In genomic region chr7:124857106-124857505, GRCm38 (mm10) we compare ENCODE assay signal across 25 mouse cellular contexts.
DNase-seq lines count a peak whose midpoint lies in the region; ATAC-seq and TF ChIP-seq lines count a peak whose summit lies in the region.
"Had no signal": no experiment of that assay in that cellular context is flagged by ENCODE, and none has a peak within 500 bp of the region (broad histone marks: within the 10 kb centered on the region; RNA-seq: fewer than 3 reads in every experiment).

No protein-coding gene starts in this region.

- no peak for TF ChIP-seq POLR2A in brain, embryonic 14.5 days (IDR thresholded peaks at IDR 0.05; ENCODE audit: borderline replicate concordance, extremely low read depth, insufficient read depth, insufficient read length, poor library complexity, severe bottlenecking)

- no peak overlapping the region for H3K4me3 ChIP-seq in intestine, embryonic 14.5 days (ENCODE audit: low read depth, low read length)
- no peak overlapping the region for H3K4me3 ChIP-seq in intestine, embryonic 15.5 days (replicated peaks)
- H3K4me3 ChIP-seq: embryonic facial prominence, embryonic 12.5 days; erythroblast, embryonic 14.5 days; forebrain, embryonic 12.5 days; forebrain, embryonic 15.5 days; heart, adult 2 months; heart, embryonic 10.5 days; heart, embryonic 13.5 days; hindbrain, embryonic 12.5 days; hindbrain, embryonic 15.5 days had no signal

- H3K4me1 ChIP-seq in intestine, embryonic 14.5 days (replicated peaks; ENCODE audit: control insufficient read depth, insufficient read depth, low read length), result no peaks in the 10 kb centered on the region
- H3K4me1 ChIP-seq in intestine, embryonic 15.5 days (replicated peaks), result no peaks in the 10 kb centered on the region
- H3K4me1 ChIP-seq: embryonic facial prominence, embryonic 12.5 days; forebrain, embryonic 12.5 days; forebrain, embryonic 15.5 days; heart, embryonic 10.5 days; heart, embryonic 13.5 days; hindbrain, embryonic 12.5 days; hindbrain, embryonic 15.5 days had no signal

- no peak for TF ChIP-seq CTCF in brain, embryonic 14.5 days (IDR thresholded peaks at IDR 0.05; ENCODE audit: borderline replicate concordance, extremely low read depth, insufficient read depth, insufficient read length)

- no peak overlapping the region for H3K9ac ChIP-seq in intestine, embryonic 14.5 days (ENCODE audit: low read length)
- no peak overlapping the region for H3K9ac ChIP-seq in intestine, embryonic 15.5 days
- H3K9ac ChIP-seq: embryonic facial prominence, embryonic 12.5 days; forebrain, embryonic 12.5 days; forebrain, embryonic 15.5 days; heart, embryonic 13.5 days; hindbrain, embryonic 12.5 days; hindbrain, embryonic 15.5 days had no signal

- no peak overlapping the region for H3K4me2 ChIP-seq in intestine, embryonic 14.5 days (ENCODE audit: low read length)
- no peak overlapping the region for H3K4me2 ChIP-seq in intestine, embryonic 15.5 days (replicated peaks)
- H3K4me2 ChIP-seq: embryonic facial prominence, embryonic 12.5 days; forebrain, embryonic 12.5 days; forebrain, embryonic 15.5 days; heart, embryonic 13.5 days; hindbrain, embryonic 12.5 days; hindbrain, embryonic 15.5 days had no signal

- H3K27me3 ChIP-seq in intestine, embryonic 14.5 days (replicated peaks; ENCODE audit: control insufficient read depth, insufficient read depth, low read length), result no peaks in the 10 kb centered on the region
- no peaks in the 10 kb centered on the region for H3K27me3 ChIP-seq in intestine, embryonic 15.5 days (replicated peaks)
- H3K27me3 ChIP-seq: embryonic facial prominence, embryonic 12.5 days; forebrain, embryonic 12.5 days; forebrain, embryonic 15.5 days; heart, embryonic 13.5 days; hindbrain, embryonic 12.5 days; hindbrain, embryonic 15.5 days had no signal

- H3K9me3 ChIP-seq in intestine, embryonic 14.5 days (ENCODE audit: control insufficient read depth, low read length), result peaks cover under 1% of the 10 kb centered on the region; the same call in 1 of the 2 replicates
- H3K9me3 ChIP-seq in intestine, embryonic 15.5 days, result no peaks in the 10 kb centered on the region
- H3K9me3 ChIP-seq: embryonic facial prominence, embryonic 12.5 days; forebrain, embryonic 15.5 days; heart, embryonic 10.5 days; hindbrain, embryonic 15.5 days had no signal

- ATAC-seq in intestine, embryonic 14.5 days (replicated peaks; ENCODE audit: low FRiP score, low TSS enrichment, low read depth), result no peak
- ATAC-seq in intestine, embryonic 15.5 days, result no peak
- ATAC-seq: forebrain, embryonic 15.5 days; intestine, embryonic 16.5 days had no signal

- no peaks in the 10 kb centered on the region for H3K36me3 ChIP-seq in intestine, embryonic 14.5 days (ENCODE audit: control insufficient read depth, insufficient read depth, low read length)
- H3K36me3 ChIP-seq in intestine, embryonic 15.5 days, result no peaks in the 10 kb centered on the region
- H3K36me3 ChIP-seq: embryonic facial prominence, embryonic 12.5 days; forebrain, embryonic 12.5 days; forebrain, embryonic 15.5 days; G1E; heart, embryonic 10.5 days; heart, embryonic 13.5 days; hindbrain, embryonic 12.5 days; hindbrain, embryonic 15.5 days had no signal

- WGBS in intestine, embryonic 14.5 days, result 80% methylated on average over 3 of the region's 3 CpGs
- WGBS in intestine, embryonic 15.5 days, result 75% methylated on average over 3 of the region's 3 CpGs

- no peak overlapping the region for H3K27ac ChIP-seq in intestine, embryonic 14.5 days (ENCODE audit: low read depth)
- H3K27ac ChIP-seq in intestine, embryonic 15.5 days, result no peak overlapping the region
- H3K27ac ChIP-seq: embryonic facial prominence, embryonic 12.5 days; forebrain, embryonic 12.5 days; forebrain, embryonic 15.5 days; heart, adult 2 months; heart, embryonic 10.5 days; heart, embryonic 13.5 days; hindbrain, embryonic 12.5 days; hindbrain, embryonic 15.5 days had no signal

- peak; percentile 21 to 42 for DNase-seq in cerebellum, postnatal 10 days
- DNase-seq in cerebellum, adult 11-12 months, result no peak
- peak; percentile 16 to 20 for DNase-seq in cerebellum, postnatal 36 days
- no peak for DNase-seq in cerebellum, adult 11 months
- DNase-seq in intestine, embryonic 14.5 days (ENCODE audit: low spot score), result peak; percentile 3
- peak; percentile 15 for DNase-seq in brain, embryonic 14.5 days (ENCODE audit: low read depth)
- DNase-seq: adrenal gland, adult 2 months; adrenal gland, postnatal 14 days; B cell, adult 2 months; cerebellum, adult 9-11 months; gastrocnemius, postnatal 25 days; heart, adult 2 months; kidney, adult 18-20 months; kidney, adult 9 months had no signal

Comparison
In these comparisons a context has a peak if more than half of its experiments do, and no peak if none do; other contexts are left out.
1. DNase-seq: peak in cerebellum, postnatal 10 days (2 of 2), cerebellum, postnatal 36 days (2 of 2), intestine, embryonic 14.5 days (single experiment) and brain, embryonic 14.5 days (single experiment); none in cerebellum, adult 11-12 months (single experiment) and cerebellum, adult 11 months (single experiment).